Mouse (Mus musculus) Muller cell, postnatal 12 days (primary cell): ENCODE data around the gene Trim43b.
"Not testable (repeated sequence)": the region's sequence is repeated elsewhere in the genome, so short reads cannot be mapped to it uniquely, and the experiment has no call there.

Experiments
- DNase-seq: peaks from one replicate; pipeline ENCODE4 v3.0.0-alpha.2; 2015; ENCODE audit errors: inconsistent ontology term

Gene Trim43b

DNA sequence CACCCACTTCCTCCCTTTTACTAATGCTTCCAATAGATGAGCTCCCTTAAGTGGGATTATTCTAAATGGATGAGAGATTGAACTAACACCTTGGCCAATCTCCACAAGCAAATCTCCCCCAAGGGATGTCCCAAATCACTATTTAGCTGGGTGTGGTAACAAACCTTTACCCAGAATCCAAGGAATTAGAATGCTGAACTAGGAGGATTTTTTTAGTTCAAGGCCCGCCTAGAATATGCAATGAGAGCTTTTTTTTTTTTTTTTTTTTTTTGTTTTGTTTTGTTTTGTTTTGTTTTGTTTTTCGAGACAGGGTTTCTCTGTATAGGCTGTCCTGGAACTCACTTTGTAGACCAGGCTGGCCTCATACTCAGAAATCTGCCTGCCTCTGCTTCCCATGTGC is at the start of gene Trim43b:
Gene Trim43b (minus strand): TSS at position 101 of the 400 bp plus-strand sequence.
- not testable (repeated sequence) for DNase-seq

DNA sequence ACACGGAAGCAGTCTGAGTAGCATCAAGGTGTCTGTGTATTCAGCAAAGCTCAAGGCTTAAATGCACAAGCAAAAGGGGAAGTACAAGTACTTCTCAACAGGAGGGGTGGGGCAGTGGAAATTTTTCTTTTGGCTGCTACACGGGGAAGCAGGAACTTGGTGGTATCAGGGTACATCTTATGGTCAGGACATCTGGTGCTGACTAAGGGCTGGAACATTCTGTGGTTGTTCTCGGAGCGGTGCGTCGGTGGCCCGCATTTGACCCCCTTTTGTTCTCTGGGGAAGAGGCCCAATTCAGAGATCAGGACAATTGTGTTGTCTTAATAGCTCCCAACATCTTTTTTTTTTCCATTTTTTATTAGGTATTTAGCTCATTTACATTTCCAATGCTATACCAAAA is 11.9 kb upstream of the Trim43b start:
- DNase-seq: not testable (repeated sequence)

DNA sequence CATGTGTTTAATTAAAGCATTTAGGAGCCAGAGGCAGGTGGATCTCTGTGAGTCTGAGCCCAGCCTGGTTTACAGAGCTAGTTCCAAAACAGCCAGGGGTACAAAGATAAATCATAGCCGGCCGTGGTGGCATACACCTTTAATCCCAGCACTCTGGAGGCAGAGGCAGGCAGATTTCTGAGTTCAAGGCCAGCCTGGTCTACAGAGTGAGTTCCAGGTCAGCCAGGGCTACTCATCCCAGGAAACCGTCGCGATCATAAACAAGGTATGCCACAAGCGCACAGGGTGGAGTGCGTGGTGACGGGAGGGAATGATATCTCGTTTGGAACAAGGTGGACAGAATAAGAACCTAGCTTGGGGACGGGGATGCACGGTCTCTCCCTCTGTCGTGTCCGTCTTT is 5.9 kb downstream of the Trim43b start:
- DNase-seq: not testable (repeated sequence)

GRCm38 (mm10) chr9:89079637-89080036 is 13.0 kb downstream of the Trim43b start:
- not testable (repeated sequence) for DNase-seq

DNA sequence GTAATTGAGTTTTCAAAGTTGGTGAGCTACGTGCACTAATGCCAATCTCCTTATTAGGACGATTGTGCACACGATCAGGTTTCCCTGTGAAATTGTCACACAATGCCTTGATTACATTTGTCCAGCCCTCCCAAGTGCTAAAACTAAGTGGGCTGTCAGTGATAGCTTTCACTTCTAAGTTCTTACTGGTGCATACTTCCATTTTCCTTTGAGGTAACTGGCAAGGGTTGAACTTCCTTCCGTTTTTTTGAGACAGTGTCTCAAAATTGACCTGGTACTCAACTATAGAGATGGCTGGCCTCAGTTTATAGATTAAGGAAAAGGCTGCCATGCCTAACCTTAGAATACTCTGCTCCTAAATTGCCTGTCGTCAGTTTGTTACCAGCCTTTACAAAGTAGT is 16.1 kb downstream of the Trim43b start:
- DNase-seq: not testable (repeated sequence)

DNA sequence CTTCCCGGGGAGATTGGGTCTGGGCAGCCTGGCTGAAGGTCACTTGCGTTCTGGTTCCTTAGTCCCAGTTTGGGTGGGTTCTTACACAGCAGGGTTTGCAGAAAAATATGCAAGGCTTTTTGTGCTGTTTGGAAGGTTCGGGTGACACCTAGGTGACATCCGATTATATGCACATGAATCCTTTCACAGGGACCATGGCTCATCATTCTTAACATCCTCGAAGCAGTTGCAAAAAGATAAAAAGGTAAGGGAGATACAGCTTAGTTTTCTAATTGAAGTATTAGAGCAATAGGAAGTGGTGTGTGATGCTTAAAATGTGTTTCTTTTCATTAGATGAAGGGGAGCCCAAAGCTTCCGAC is 25.5 kb downstream of the Trim43b start:
- not testable (repeated sequence) for DNase-seq

- peak; percentile 50 for DNase-seq
Observed at GRCm38 (mm10) chr9:89066378-89067142, 26.1 kb downstream of the Trim43b start.
